Mouse (Mus musculus): ENCODE data around the gene Mia2. TPM values are rescaled to one million over a fixed set of nuclear protein-coding genes. Genes with fewer than 3 reads are reported as not detected.

Mia2 gene
- total RNA-seq, 2 experiments from 2014 or later: 47.3 to 52.6 TPM

DNA sequence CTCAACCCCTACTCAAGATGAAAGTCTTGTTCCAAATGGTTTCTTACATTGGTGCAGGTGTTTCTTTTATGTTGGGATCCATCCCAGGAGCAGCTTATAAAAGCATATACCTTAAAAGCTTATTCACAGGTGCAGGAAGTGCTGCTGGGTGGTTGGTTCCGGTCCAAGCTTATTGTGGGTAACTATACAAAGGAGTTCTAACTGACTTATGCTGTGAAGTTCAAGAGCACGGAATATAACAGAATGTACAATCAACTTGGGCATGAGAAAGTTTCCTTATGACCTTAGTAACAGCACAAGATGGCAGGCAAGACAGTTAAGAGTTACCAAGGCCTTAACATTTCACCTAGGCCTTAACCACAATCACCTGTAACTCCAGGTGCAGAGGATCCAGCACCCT, 29.8 kb downstream of the Mia2 start:
- H3K4me3 ChIP-seq: no peak overlapping the region
- H3K27ac ChIP-seq: no peak overlapping the region
- no peak for TF ChIP-seq CTCF (conservative IDR thresholded peaks at IDR 0.05)
- DNase-seq (ENCODE audit: low spot score in 2 of 2): no peak

- Histone ChIP-seq H3K27ac (no peak overlapping the region), H3K4me3 (no peak overlapping the region)
- DNase-seq (ENCODE audit: low spot score in 2 of 2): no peak
- TF ChIP-seq CTCF (conservative IDR thresholded peaks at IDR 0.05): no peak
Observed at GRCm38 (mm10) chr12:59128501-59128900, 32.9 kb downstream of the Mia2 start.

DNA sequence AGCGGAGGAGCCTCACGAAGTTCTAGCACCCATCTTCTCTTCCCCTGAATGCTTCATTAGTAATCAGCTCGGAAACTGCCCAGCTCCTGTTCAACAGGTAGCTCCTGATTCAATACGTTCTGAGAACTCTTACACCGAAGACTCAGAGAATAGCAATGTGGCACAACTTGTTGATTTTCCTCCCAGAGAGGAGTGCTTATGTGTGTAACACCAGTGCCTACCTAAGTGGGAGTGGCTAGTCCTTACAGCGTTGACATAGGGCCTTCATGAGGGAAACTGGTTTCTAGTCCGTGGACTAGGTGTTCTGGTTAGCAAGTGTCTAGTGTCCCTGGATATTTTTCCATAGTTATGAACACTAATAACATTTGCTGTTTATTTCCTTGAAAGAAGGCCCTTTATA, 33.4 kb downstream of the Mia2 start:
- peak overlapping the region; percentile 99; the same call in 1 of the 2 replicates for H3K27ac ChIP-seq
- no peak for DNase-seq (ENCODE audit: low spot score in 2 of 2)
- peak overlapping the region; percentile 92 for H3K4me3 ChIP-seq
- TF ChIP-seq CTCF (conservative IDR thresholded peaks at IDR 0.05): no peak

DNA sequence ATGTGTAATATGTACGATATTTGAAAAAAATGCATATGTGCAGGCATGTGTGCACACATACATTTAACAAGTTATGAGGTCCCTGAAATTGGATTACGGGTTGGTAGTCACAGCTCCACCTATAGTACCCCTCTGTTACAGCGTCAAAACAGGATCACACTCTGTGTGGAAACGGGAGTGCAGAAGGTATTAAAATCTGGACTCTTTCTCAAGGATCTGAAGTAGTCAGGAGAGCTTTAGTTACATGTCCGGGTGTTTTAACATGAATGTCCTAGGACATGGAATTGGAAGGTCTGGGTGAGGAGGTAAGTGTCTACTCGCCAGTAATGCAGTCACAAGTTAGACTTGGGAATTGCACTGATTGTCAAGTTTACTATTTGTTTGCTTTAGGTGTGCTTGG, 34.0 kb downstream of the Mia2 start:
- DNase-seq (ENCODE audit: low spot score in 2 of 2): peak; percentile 20 to 39
- peak; percentile 64 for TF ChIP-seq CTCF (conservative IDR thresholded peaks at IDR 0.05)
- Histone ChIP-seq H3K27ac (peak overlapping the region; percentile 99), H3K4me3 (peak overlapping the region; percentile 92)

DNA sequence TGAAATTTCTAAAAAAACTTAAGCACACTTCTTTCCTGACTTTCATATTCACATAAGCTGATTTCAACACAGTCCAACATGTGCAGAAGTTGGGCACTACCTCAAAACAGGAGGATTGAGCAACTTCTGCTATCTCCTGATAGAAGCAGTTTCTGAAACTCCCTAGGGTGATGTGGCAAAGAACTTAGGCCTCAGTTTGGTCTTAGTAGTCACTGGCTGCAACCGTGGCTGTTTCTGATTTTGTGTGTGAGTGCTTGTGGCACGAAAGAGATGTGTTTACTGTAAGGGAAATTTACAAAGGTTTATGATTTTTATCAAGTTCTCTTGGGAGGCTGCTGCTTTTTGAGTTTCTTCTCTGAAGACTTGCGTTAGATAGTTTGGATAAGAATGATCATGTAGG, 34.6 kb downstream of the Mia2 start:
- Histone ChIP-seq H3K4me3 (peak overlapping the region; percentile 92), H3K27ac (peak overlapping the region; percentile 99)
- DNase-seq (ENCODE audit: low spot score in 2 of 2): no peak
- TF ChIP-seq CTCF (conservative IDR thresholded peaks at IDR 0.05): no peak

DNA sequence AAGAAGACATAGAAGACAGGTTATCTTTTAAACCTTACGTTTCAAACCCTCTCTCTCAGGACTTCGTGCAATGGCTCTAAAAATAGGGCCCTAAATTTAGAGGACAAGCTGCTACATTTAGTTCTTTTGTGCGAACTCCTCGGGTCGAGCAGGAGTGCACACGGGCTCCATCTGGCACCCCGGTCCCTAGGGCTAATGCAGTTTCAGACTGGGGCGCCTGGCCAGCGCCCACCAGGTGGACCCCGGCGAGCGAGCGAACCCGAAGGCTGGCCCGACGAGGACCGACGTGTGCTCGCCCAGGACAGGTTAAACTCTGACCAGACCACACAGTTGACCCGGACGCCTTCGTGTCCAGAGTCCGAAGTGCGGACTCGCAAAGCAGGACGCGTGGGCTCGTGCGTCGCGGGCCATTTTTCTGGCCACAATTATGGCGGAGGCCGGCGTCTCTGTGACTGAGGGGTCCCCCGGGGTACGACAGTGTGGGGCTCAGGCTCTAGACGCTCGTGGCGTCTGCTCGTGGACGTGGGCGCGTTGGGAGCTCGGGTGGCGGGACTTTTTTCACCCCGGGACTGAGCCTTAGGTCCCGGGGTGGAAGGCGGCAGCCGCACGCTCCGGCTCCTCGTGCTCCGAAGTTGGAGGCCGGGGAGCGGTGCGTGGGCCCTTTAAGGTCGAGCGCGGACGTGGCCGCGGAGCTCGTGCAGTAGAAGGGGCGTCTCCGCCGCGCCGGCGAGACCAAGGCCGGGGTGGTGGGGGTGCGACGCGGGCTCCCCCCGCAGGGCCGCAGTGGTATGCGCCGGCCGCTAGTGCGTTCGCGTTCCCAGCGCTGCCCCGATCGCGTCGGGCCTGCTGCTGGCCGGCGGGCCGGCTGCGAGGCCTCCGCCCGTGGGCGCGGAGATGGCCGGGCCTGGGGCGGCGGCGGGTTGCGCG, 35.3 kb downstream of the Mia2 start:
- Histone ChIP-seq H3K27ac (peak overlapping the region; percentile 99), H3K4me3 (peak overlapping the region; percentile 92)
- TF ChIP-seq CTCF (conservative IDR thresholded peaks at IDR 0.05): peak; percentile 52
- DNase-seq (ENCODE audit: low spot score in 2 of 2): peak; percentile 92 to 94

DNA sequence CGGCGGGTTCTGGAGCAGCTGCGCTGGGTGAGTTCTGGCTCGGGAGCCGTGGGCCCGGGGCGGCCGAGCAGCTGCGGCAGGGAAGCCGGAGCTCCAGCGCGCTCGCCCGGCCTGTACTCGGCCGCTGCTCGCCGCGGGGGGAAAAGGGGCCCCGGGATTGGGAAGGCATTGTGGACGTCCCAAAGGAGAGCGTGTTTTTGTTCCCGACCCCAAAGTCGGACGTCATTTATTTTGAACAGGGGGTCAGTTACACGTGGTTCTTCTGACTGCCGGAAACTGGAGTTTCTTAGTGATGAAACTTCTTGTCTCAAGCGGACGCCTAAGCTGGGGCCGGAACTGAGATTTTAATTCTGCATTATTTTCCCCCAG, 36.0 kb downstream of the Mia2 start:
- DNase-seq (ENCODE audit: low spot score in 2 of 2): peak in 1 of 2 experiments; percentile 25
- H3K27ac ChIP-seq: peak overlapping the region; percentile 99
- TF ChIP-seq CTCF (conservative IDR thresholded peaks at IDR 0.05): no peak
- peak overlapping the region; percentile 92 for H3K4me3 ChIP-seq

DNA sequence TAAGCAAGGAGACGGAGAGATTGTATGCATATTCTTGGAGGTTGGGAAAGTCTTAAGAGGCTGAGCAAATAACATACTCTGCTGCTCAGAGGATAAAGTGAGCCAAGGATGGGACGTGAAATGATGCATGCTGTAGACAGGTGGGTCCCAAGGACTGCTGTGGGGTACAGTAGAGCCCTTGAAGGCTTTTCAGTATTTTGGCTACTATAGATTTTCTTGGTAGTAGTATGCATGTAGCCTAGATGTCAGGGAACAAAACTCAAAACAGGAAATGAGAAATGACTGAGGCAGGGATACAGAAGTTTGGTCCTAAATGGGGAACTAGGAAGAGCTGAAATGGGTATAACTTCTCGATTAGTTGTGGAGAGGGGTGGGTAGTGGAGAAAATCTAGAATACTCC, 36.9 kb downstream of the Mia2 start:
- peak overlapping the region; percentile 92; the same call in 1 of the 2 replicates for H3K4me3 ChIP-seq
- no peak overlapping the region for H3K27ac ChIP-seq
- no peak for TF ChIP-seq CTCF (conservative IDR thresholded peaks at IDR 0.05)
- DNase-seq (ENCODE audit: low spot score in 2 of 2): no peak

GRCm38 (mm10) chr12:59132940-59133339, 37.3 kb downstream of the Mia2 start:
- H3K4me3 ChIP-seq: no peak overlapping the region
- no peak for TF ChIP-seq CTCF (conservative IDR thresholded peaks at IDR 0.05)
- DNase-seq (ENCODE audit: low spot score in 2 of 2): no peak
- no peak overlapping the region for H3K27ac ChIP-seq

DNA sequence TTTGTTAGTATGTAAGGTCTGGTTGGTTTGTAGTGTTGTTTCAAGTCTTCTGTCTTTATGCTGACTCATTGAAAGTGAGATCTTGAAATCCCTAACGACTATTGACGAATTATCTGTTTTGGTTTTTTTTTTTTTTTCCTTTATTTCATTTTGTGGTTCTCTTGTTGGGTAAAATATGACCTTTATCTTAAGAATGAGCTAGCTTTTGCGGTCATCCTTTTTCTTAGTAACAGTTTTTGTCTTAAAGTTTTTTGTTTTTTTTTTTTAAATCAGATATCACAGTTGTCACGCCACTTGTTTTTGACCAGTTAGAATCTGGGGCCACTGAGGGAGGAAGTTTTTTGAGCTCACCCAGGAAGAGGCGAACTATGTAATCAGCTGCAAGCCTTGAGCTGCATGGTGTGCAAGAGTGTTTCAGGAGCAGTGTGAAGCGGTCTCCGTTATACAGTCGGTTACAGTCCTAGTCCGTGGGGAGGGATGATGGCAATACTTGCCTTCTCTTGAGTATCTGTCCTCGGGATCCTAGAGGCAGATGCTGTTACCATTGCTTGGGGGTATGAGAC, 37.9 kb downstream of the Mia2 start:
- Histone ChIP-seq H3K27ac (no peak overlapping the region), H3K4me3 (no peak overlapping the region)
- DNase-seq (ENCODE audit: low spot score in 2 of 2): no peak
- no peak for TF ChIP-seq CTCF (conservative IDR thresholded peaks at IDR 0.05)

- TF ChIP-seq CTCF (conservative IDR thresholded peaks at IDR 0.05): no peak
- Histone ChIP-seq H3K4me3 (no peak overlapping the region), H3K27ac (no peak overlapping the region)
- no peak for DNase-seq (ENCODE audit: low spot score in 2 of 2)
Observed at GRCm38 (mm10) chr12:59135096-59135495, 39.5 kb downstream of the Mia2 start.

DNA sequence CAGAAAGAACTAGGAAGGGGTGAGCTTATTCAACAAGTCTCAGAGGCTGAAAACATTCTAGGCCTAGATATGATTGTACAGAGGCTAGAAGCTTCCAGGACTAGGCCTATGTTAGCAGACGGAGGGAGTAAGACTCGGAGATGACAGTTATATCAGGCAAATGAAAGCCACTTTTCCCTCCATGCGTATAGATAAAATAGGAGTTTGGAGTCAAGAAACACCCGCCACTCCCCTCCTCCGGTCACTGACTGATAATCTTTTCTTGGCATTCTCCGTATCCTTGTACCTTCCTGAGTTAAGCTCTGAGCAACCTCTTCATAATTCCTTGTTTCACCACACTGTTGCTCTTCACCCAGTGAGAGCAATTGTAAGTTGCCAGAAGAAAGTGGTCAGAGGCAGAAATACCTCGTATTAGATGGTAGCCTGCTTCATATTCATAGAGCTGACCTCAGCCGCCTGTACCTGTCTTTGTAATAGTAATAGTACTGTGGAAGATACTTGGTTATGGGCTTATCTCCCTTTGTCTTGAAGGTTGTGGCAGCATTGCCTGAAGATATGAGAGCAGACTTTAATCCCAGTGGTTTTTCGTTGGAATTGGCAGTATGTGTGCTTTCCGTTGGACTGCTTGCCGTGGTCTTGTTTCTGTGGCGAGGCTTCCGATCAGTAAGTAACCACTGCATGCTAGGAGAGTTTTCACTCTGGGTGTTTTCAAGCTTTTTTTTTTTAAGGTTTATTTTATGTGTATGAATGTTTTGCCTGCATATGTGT, 40.1 kb downstream of the Mia2 start:
- no peak overlapping the region for H3K27ac ChIP-seq
- DNase-seq (ENCODE audit: low spot score in 2 of 2): no peak
- TF ChIP-seq CTCF (conservative IDR thresholded peaks at IDR 0.05): no peak
- H3K4me3 ChIP-seq: no peak overlapping the region

DNA sequence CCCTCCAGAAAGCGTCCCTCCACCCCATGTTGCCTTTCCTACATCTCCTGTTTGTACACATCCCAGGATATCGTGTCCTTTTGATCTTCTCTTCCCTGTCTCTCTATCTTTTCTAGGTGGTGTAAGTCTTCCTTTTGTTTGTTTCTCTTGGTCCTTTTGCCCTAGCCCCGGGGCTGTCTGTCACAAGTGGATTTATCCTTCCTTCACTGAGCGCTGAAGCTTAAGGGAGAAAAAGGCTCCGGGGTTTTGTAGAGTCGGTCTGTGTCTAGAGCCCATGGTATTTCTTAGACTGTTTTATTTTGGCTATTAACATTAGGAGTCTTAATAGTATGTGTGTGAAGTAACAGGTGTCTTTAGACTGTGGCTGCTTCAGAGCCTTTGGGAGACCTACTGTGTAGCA, 41.4 kb downstream of the Mia2 start:
- Histone ChIP-seq H3K4me3 (no peak overlapping the region), H3K27ac (no peak overlapping the region)
- DNase-seq (ENCODE audit: low spot score in 2 of 2): no peak
- no peak for TF ChIP-seq CTCF (conservative IDR thresholded peaks at IDR 0.05)
